ENCODE assay signal across 21 mouse cellular contexts in the genomic region with DNA sequence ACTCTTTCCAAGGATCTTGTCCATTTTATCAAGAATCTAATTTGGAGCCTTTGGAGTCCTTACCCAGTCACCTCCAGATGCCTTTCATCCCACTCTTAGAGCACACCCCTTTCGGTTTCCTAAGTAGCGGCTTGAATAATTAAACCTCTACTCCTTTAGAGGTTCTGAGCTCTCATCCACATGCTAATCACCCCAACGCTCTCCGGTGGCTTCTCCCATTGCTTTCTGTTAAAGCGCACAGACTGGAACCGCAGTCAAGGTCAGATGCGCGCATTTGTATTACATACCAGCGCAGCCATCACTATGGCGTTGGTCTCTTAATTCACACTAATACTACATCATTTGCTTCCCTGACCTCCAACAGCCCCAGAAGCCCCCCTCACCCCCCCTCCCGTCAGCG. TPM values are rescaled to one million over a fixed set of nuclear protein-coding genes. Genes with fewer than 3 reads are reported as not detected.
DNase-seq lines count a peak whose midpoint lies in the region; ATAC-seq and TF ChIP-seq lines count a peak whose summit lies in the region.
"Had no signal": no experiment of that assay in that cellular context is flagged by ENCODE, and none has a peak within 500 bp of the region (broad histone marks: within the 10 kb centered on the region; RNA-seq: fewer than 3 reads in every experiment).

No protein-coding gene starts in this region.

- in situ Hi-C loops in ES-E14 (cut with MboI; ENCODE audit: low sequenced_read_pairs in 2 of 2, unreplicated experiment in 2 of 2): no loop called here

- H3K4me3 ChIP-seq in hindbrain, embryonic 16.5 days (ENCODE audit: low read length): no peak overlapping the region
- H3K4me3 ChIP-seq in hindbrain, embryonic 13.5 days: no peak overlapping the region
- no peak overlapping the region for H3K4me3 ChIP-seq in ES-Bruce4 (ENCODE audit: low read depth, low read length)
- no peak overlapping the region for H3K4me3 ChIP-seq in ES-E14 (ENCODE audit: insufficient read depth in 1 of 2, low read depth in 1 of 2, low read length in 2 of 2, poor library complexity in 1 of 2, severe bottlenecking in 1 of 2)
- H3K4me3 ChIP-seq in midbrain, embryonic 16.5 days (ENCODE audit: low read depth, low read length): no peak overlapping the region
- H3K4me3 ChIP-seq: embryonic facial prominence, embryonic 12.5 days; limb, embryonic 12.5 days; liver, embryonic 15.5 days; myocyte; stomach, embryonic 15.5 days had no signal

- H3K9ac ChIP-seq in hindbrain, embryonic 16.5 days (ENCODE audit: low read depth, low read length): no peak overlapping the region
- H3K9ac ChIP-seq in hindbrain, embryonic 13.5 days: no peak overlapping the region
- H3K9ac ChIP-seq in ES-Bruce4 (ENCODE audit: low read depth, poor library complexity, severe bottlenecking) (no peak overlapping the region), ES-E14 (ENCODE audit: insufficient read depth, low read depth, low read length, poor library complexity, severe bottlenecking) (no peak overlapping the region)
- H3K9ac ChIP-seq in midbrain, embryonic 16.5 days (ENCODE audit: low read depth, low read length): no peak overlapping the region
- H3K9ac ChIP-seq: embryonic facial prominence, embryonic 12.5 days; limb, embryonic 12.5 days; liver, embryonic 15.5 days; stomach, embryonic 15.5 days had no signal

- H3K9me3 ChIP-seq in hindbrain, embryonic 16.5 days (ENCODE audit: control insufficient read depth, low read length): no peaks in the 10 kb centered on the region
- no peaks in the 10 kb centered on the region for H3K9me3 ChIP-seq in hindbrain, embryonic 13.5 days
- no peaks in the 10 kb centered on the region for H3K9me3 ChIP-seq in ES-Bruce4 (replicated peaks; ENCODE audit: control insufficient read depth, insufficient read depth, low read length, poor library complexity, severe bottlenecking)
- no peaks in the 10 kb centered on the region for H3K9me3 ChIP-seq in ES-E14 (ENCODE audit: control insufficient read depth, insufficient read depth, low read depth, low read length)
- H3K9me3 ChIP-seq in midbrain, embryonic 16.5 days (replicated peaks; ENCODE audit: control insufficient read depth, low read length, poor library complexity, severe bottlenecking): no peaks in the 10 kb centered on the region
- H3K9me3 ChIP-seq: embryonic facial prominence, embryonic 12.5 days; limb, embryonic 12.5 days; liver, embryonic 15.5 days; stomach, embryonic 15.5 days had no signal

- H3K4me2 ChIP-seq in hindbrain, embryonic 16.5 days (ENCODE audit: low read length): peak overlapping the region; percentile 19; the same call in 1 of the 2 replicates
- no peak overlapping the region for H3K4me2 ChIP-seq in hindbrain, embryonic 13.5 days
- H3K4me2 ChIP-seq in midbrain, embryonic 16.5 days (ENCODE audit: low read length): peak overlapping the region; percentile 19; the same call in 1 of the 2 replicates
- H3K4me2 ChIP-seq: embryonic facial prominence, embryonic 12.5 days; limb, embryonic 12.5 days; liver, embryonic 15.5 days; stomach, embryonic 15.5 days had no signal

- DNase-seq in ES-E14 (ENCODE audit: low read depth, low spot score): peak; percentile 61
- DNase-seq in spleen, adult 12 weeks (ENCODE audit: low spot score): no peak
- DNase-seq in layer of hippocampus, adult 18-20 months (ENCODE audit: low spot score in 2 of 2): no peak
- DNase-seq: adrenal gland, postnatal 14 days; cerebellum, adult 2 months; heart, adult 18-20 months; kidney, postnatal 25 days; layer of hippocampus, adult 9-11 months; thymus, adult 2 months had no signal

- H3K27me3 ChIP-seq in hindbrain, embryonic 16.5 days (replicated peaks; ENCODE audit: control insufficient read depth, insufficient read depth, low read length): peaks cover 3% of the 10 kb centered on the region; the same call in 1 of the 2 replicates
- H3K27me3 ChIP-seq in hindbrain, embryonic 13.5 days: peaks cover 18% of the 10 kb centered on the region
- no peaks in the 10 kb centered on the region for H3K27me3 ChIP-seq in ES-Bruce4 (ENCODE audit: control insufficient read depth, insufficient read depth, low read length, poor library complexity, severe bottlenecking)
- no peaks in the 10 kb centered on the region for H3K27me3 ChIP-seq in midbrain, embryonic 16.5 days (ENCODE audit: control insufficient read depth, insufficient read depth, low read depth, low read length)

- peak; percentile 90 for TF ChIP-seq EP300 in ES-Bruce4 (IDR thresholded peaks at IDR 0.05; ENCODE audit: insufficient read depth, low read depth, low read length)

- 8% methylated on average over 12 of the region's 12 CpGs for WGBS in hindbrain, embryonic 16.5 days
- 9% methylated on average over 11 of the region's 12 CpGs for WGBS in hindbrain, embryonic 13.5 days
- 2% methylated on average over 11 of the region's 12 CpGs for WGBS in midbrain, embryonic 16.5 days

- no peaks in the 10 kb centered on the region; the same call in 1 of the 2 replicates for H3K4me1 ChIP-seq in hindbrain, embryonic 16.5 days (ENCODE audit: control insufficient read depth, insufficient read depth, low read depth, low read length)
- H3K4me1 ChIP-seq in hindbrain, embryonic 13.5 days (replicated peaks): peaks cover 12% of the 10 kb centered on the region
- H3K4me1 ChIP-seq in ES-Bruce4 (ENCODE audit: control insufficient read depth, insufficient read depth, low read length) (no peaks in the 10 kb centered on the region), ES-E14 (ENCODE audit: control insufficient read depth in 2 of 2, insufficient read depth in 2 of 2, low read length in 2 of 2, poor library complexity in 1 of 2) (peaks cover 4 to 9% of the 10 kb centered on the region in 2 experiments; a peak in 3 of 4 replicates)
- peaks cover 7% of the 10 kb centered on the region for H3K4me1 ChIP-seq in midbrain, embryonic 16.5 days (ENCODE audit: control insufficient read depth, insufficient read depth, low read length)
- H3K4me1 ChIP-seq: embryonic facial prominence, embryonic 12.5 days; limb, embryonic 12.5 days; liver, embryonic 15.5 days; stomach, embryonic 15.5 days had no signal

- no peaks in the 10 kb centered on the region for H3K36me3 ChIP-seq in hindbrain, embryonic 16.5 days (ENCODE audit: control insufficient read depth, insufficient read depth, low read length)
- H3K36me3 ChIP-seq in hindbrain, embryonic 13.5 days: no peaks in the 10 kb centered on the region
- no peaks in the 10 kb centered on the region for H3K36me3 ChIP-seq in ES-Bruce4 (ENCODE audit: control insufficient read depth, insufficient read depth, low read length, poor library complexity, severe bottlenecking)
- H3K36me3 ChIP-seq in ES-E14 (ENCODE audit: control insufficient read depth, insufficient read depth, low read length, poor library complexity, severe bottlenecking): no peaks in the 10 kb centered on the region
- H3K36me3 ChIP-seq in midbrain, embryonic 16.5 days (ENCODE audit: control insufficient read depth, insufficient read depth, low read length): no peaks in the 10 kb centered on the region
- H3K36me3 ChIP-seq: embryonic facial prominence, embryonic 12.5 days; limb, embryonic 12.5 days; liver, embryonic 15.5 days; stomach, embryonic 15.5 days had no signal

- no peak for ATAC-seq in hindbrain, embryonic 16.5 days
- no peak for ATAC-seq in hindbrain, embryonic 13.5 days (ENCODE audit: low FRiP score)
- no peak for ATAC-seq in midbrain, embryonic 16.5 days
- ATAC-seq: intestine, postnatal 0 days; lung, postnatal 0 days had no signal

- no peak for TF ChIP-seq POLR2A in ES-Bruce4 (IDR thresholded peaks at IDR 0.05; ENCODE audit: insufficient read depth, low read length)

- TF ChIP-seq CTCF in ES-Bruce4 (IDR thresholded peaks at IDR 0.05; ENCODE audit: low read depth, low read length): no peak

- H3K27ac ChIP-seq in hindbrain, embryonic 16.5 days (ENCODE audit: low read depth, low read length): no peak overlapping the region
- H3K27ac ChIP-seq in hindbrain, embryonic 13.5 days: no peak overlapping the region
- H3K27ac ChIP-seq in ES-Bruce4 (ENCODE audit: insufficient read depth, low read length) (peak overlapping the region; percentile 34; the same call in 1 of the 2 replicates), ES-E14 (ENCODE audit: insufficient read depth, low read depth, low read length, poor library complexity, severe bottlenecking) (no peak overlapping the region)
- H3K27ac ChIP-seq in midbrain, embryonic 16.5 days (ENCODE audit: low read length): no peak overlapping the region
- H3K27ac ChIP-seq: embryonic facial prominence, embryonic 12.5 days; limb, embryonic 12.5 days; liver, embryonic 15.5 days; stomach, embryonic 15.5 days had no signal

TF ChIP-seq in ES-E14, 5 proteins besides CTCF, POLR2A, EP300 and RAD21:
- TF ChIP-seq HCFC1 (IDR thresholded peaks at IDR 0.05; ENCODE audit: borderline replicate concordance, insufficient read depth, low read length) (no peak), ZC3H11A (IDR thresholded peaks at IDR 0.05; ENCODE audit: borderline replicate concordance, low read depth, low read length) (no peak), CHD2 (IDR thresholded peaks at IDR 0.05; ENCODE audit: low read depth, low read length) (no peak), MAFK (IDR thresholded peaks at IDR 0.05; ENCODE audit: insufficient read depth, low read depth, low read length) (no peak), ZNF384 (IDR thresholded peaks at IDR 0.05; ENCODE audit: low read depth, low read length) (no peak)
TF ChIP-seq in ES-E14: peak in this region for 0.

RNA-seq across cellular contexts. Expression of gene Slc4a3, which starts 55.7 kb away (rescaled TPM):
- polyA plus RNA-seq in hindbrain, embryonic 16.5 days (2015; fragmentation: Nextera tagmentation; extraction: Ambion mirVana): 84.9 and 85.4 TPM in 2 replicates
- 50.4 and 50.9 TPM in 2 replicates for polyA plus RNA-seq in hindbrain, embryonic 13.5 days (2015; fragmentation: Nextera tagmentation; extraction: Ambion mirVana)
- 6.6 and 7.4 TPM in 2 replicates for polyA plus RNA-seq in ES-Bruce4 (2011; ENCODE audit: insufficient read depth, insufficient read length, low read depth, missing spikeins)
- 7.9 and 16.0 TPM in 2 replicates for total RNA-seq in ES-E14 (2012; rRNA removed)
- polyA plus RNA-seq in midbrain, embryonic 16.5 days (2015; fragmentation: Nextera tagmentation; extraction: Ambion mirVana): 78.6 and 83.0 TPM in 2 replicates
- 100 to 1,000 TPM; 109 to 111 TPM for total RNA-seq in layer of hippocampus, adult 18-20 months (2021)
- total RNA-seq: megakaryocyte, adult 5-6 weeks had no signal
